In genomic region chr10:58328517-58329108, GRCm38 (mm10) we compare ENCODE assay signal across 22 mouse cellular contexts. TPM values are rescaled to one million over a fixed set of nuclear protein-coding genes. Genes with fewer than 3 reads are reported as not detected.
DNase-seq lines count a peak whose midpoint lies in the region; ATAC-seq and TF ChIP-seq lines count a peak whose summit lies in the region.
"Had no signal": no experiment of that assay in that cellular context is flagged by ENCODE, and none has a peak within 500 bp of the region (broad histone marks: within the 10 kb centered on the region; RNA-seq: fewer than 3 reads in every experiment).

No protein-coding gene starts in this region.

- TF ChIP-seq POLR2A in MEL (IDR thresholded peaks at IDR 0.05; ENCODE audit: control insufficient read depth in 1 of 2, insufficient read depth in 1 of 2, low read depth in 1 of 2, low read length in 2 of 2, poor library complexity in 1 of 2): no peak

- TF ChIP-seq EP300 in MEL (IDR thresholded peaks at IDR 0.05; ENCODE audit: low read depth in 1 of 2, low read length in 2 of 2): no peak

- TF ChIP-seq CTCF in MEL (IDR thresholded peaks at IDR 0.05 in 2 of 3, conservative IDR thresholded peaks at IDR 0.05 in 1 of 3; ENCODE audit: control insufficient read depth in 1 of 3, insufficient read depth in 1 of 3, low read depth in 2 of 3, low read length in 3 of 3, poor library complexity in 1 of 3, severe bottlenecking in 1 of 3): no peak

- WGBS in liver, embryonic 13.5 days (ENCODE audit: insufficient replicate concordance): 80% methylated on average over 8 of the region's 8 CpGs
- WGBS in liver, embryonic 11.5 days: 89% methylated on average over 8 of the region's 8 CpGs

- ATAC-seq in liver, embryonic 13.5 days (ENCODE audit: low read depth): no peak
- no peak for ATAC-seq in liver, embryonic 11.5 days (replicated peaks; ENCODE audit: low FRiP score)
- ATAC-seq in erythroblast, adult 5-6 weeks (replicated peaks; ENCODE audit: low FRiP score, poor library complexity, severe bottlenecking): no peak
- ATAC-seq: hindbrain, embryonic 16.5 days; lung, postnatal 0 days had no signal

- H3K4me3 ChIP-seq in liver, embryonic 13.5 days (replicated peaks): no peak overlapping the region
- H3K4me3 ChIP-seq in liver, embryonic 11.5 days (ENCODE audit: low read depth, low read length): no peak overlapping the region
- H3K4me3 ChIP-seq in MEL (ENCODE audit: control insufficient read depth in 1 of 2, insufficient read depth in 1 of 2, low read depth in 2 of 2, low read length in 2 of 2): no peak overlapping the region
- H3K4me3 ChIP-seq: embryonic facial prominence, embryonic 10.5 days; forebrain, embryonic 12.5 days; gastrocnemius, adult 2 months; limb, embryonic 15.5 days; neural tube, embryonic 13.5 days had no signal

- peaks cover 24% of the 10 kb centered on the region for H3K79me2 ChIP-seq in MEL (ENCODE audit: control insufficient read depth, insufficient read depth, low read length, poor library complexity)

- H3K4me1 ChIP-seq in liver, embryonic 13.5 days (replicated peaks): peaks cover 58% of the 10 kb centered on the region
- H3K4me1 ChIP-seq in liver, embryonic 11.5 days (replicated peaks; ENCODE audit: control insufficient read depth, insufficient read depth, low read length): peaks cover 20% of the 10 kb centered on the region; the same call in 1 of the 2 replicates
- H3K4me1 ChIP-seq in MEL (ENCODE audit: control insufficient read depth in 1 of 2, insufficient read depth in 2 of 2, low read length in 2 of 2): peaks cover 2 to 12% of the 10 kb centered on the region in 2 experiments; a peak in 3 of 4 replicates

- no peaks in the 10 kb centered on the region for H3K9me3 ChIP-seq in liver, embryonic 13.5 days (replicated peaks)
- H3K9me3 ChIP-seq in liver, embryonic 11.5 days (ENCODE audit: control insufficient read depth, low read length): no peaks in the 10 kb centered on the region
- no peaks in the 10 kb centered on the region for H3K9me3 ChIP-seq in MEL (replicated peaks; ENCODE audit: insufficient read depth, low read length)
- H3K9me3 ChIP-seq: embryonic facial prominence, embryonic 10.5 days; forebrain, embryonic 12.5 days; limb, embryonic 15.5 days; neural tube, embryonic 13.5 days had no signal

- DNase-seq in liver, embryonic 13.5 days: no peak
- no peak for DNase-seq in liver, embryonic 11.5 days (ENCODE audit: low spot score)
- no peak for DNase-seq in MEL (ENCODE audit: low read depth, low spot score)
- DNase-seq in kidney, adult 9 months: peak; percentile 78
- peak; percentile 38 to 68 for DNase-seq in kidney, postnatal 4 days
- DNase-seq in gastrocnemius, postnatal 25 days: no peak
- no peak for DNase-seq in left cerebral cortex, adult 9 months (ENCODE audit: low spot score in 2 of 2)
- DNase-seq: adrenal gland, postnatal 36 days; cerebellum, adult 18-20 months; cerebellum, postnatal 36 days; gastrocnemius, adult 2 months; heart, adult 18-20 months; heart, postnatal 36 days; midbrain, embryonic 14.5 days; thymus, postnatal 25 days had no signal

- no peak overlapping the region for H3K27ac ChIP-seq in liver, embryonic 13.5 days
- H3K27ac ChIP-seq in liver, embryonic 11.5 days (ENCODE audit: low read depth, low read length): no peak overlapping the region
- H3K27ac ChIP-seq in MEL (ENCODE audit: control insufficient read depth, low read depth, low read length): no peak overlapping the region
- H3K27ac ChIP-seq: embryonic facial prominence, embryonic 10.5 days; forebrain, embryonic 12.5 days; gastrocnemius, adult 2 months; limb, embryonic 15.5 days; neural tube, embryonic 13.5 days had no signal

- no peaks in the 10 kb centered on the region for H3K27me3 ChIP-seq in liver, embryonic 13.5 days
- H3K27me3 ChIP-seq in liver, embryonic 11.5 days (replicated peaks; ENCODE audit: control insufficient read depth, insufficient read depth, low read length): no peaks in the 10 kb centered on the region
- no peaks in the 10 kb centered on the region for H3K27me3 ChIP-seq in MEL (ENCODE audit: control insufficient read depth in 1 of 2, insufficient read depth in 2 of 2, low read length in 2 of 2)
- H3K27me3 ChIP-seq: forebrain, embryonic 12.5 days; limb, embryonic 15.5 days; neural tube, embryonic 13.5 days had no signal

- H3K4me2 ChIP-seq in liver, embryonic 13.5 days: no peak overlapping the region
- H3K4me2 ChIP-seq in liver, embryonic 11.5 days: no peak overlapping the region
- H3K4me2 ChIP-seq: forebrain, embryonic 12.5 days; limb, embryonic 15.5 days; neural tube, embryonic 13.5 days had no signal

- no peaks in the 10 kb centered on the region for H3K36me3 ChIP-seq in liver, embryonic 13.5 days
- H3K36me3 ChIP-seq in liver, embryonic 11.5 days (ENCODE audit: control insufficient read depth, insufficient read depth, low read length): no peaks in the 10 kb centered on the region
- peaks cover 0 to 6% of the 10 kb centered on the region in 2 experiments; a peak in 2 of 4 replicates for H3K36me3 ChIP-seq in MEL (ENCODE audit: control insufficient read depth in 1 of 2, insufficient read depth in 2 of 2, low read length in 2 of 2)
- H3K36me3 ChIP-seq: forebrain, embryonic 12.5 days; limb, embryonic 15.5 days; neural tube, embryonic 13.5 days had no signal

- TF ChIP-seq RAD21 in MEL (IDR thresholded peaks at IDR 0.05; ENCODE audit: low read depth, low read length): no peak

- H3K9ac ChIP-seq in liver, embryonic 13.5 days: 0 out of 2 replicates have a peak overlapping the region, but pooled peaks have one; percentile 13
- H3K9ac ChIP-seq in liver, embryonic 11.5 days (ENCODE audit: low read depth, low read length): no peak overlapping the region
- H3K9ac ChIP-seq in MEL (ENCODE audit: control insufficient read depth, low read depth, low read length, poor library complexity, severe bottlenecking): no peak overlapping the region
- H3K9ac ChIP-seq: forebrain, embryonic 12.5 days; limb, embryonic 15.5 days; neural tube, embryonic 13.5 days had no signal

TF ChIP-seq in MEL, 35 proteins besides CTCF, POLR2A, EP300 and RAD21:
- no peak for TF ChIP-seq ZKSCAN1 (IDR thresholded peaks at IDR 0.05; ENCODE audit: low read depth, low read length)
- no peak for TF ChIP-seq POLR2AphosphoS5 (IDR thresholded peaks at IDR 0.05; ENCODE audit: borderline replicate concordance, low read depth, low read length)
- no peak for TF ChIP-seq KAT2A (conservative IDR thresholded peaks at IDR 0.05; ENCODE audit: low read depth, low read length)
- TF ChIP-seq USF1 (IDR thresholded peaks at IDR 0.05; ENCODE audit: low read depth, low read length): no peak
- TF ChIP-seq TCF12 (IDR thresholded peaks at IDR 0.05; ENCODE audit: low read depth, low read length): no peak
- TF ChIP-seq E2F4 (IDR thresholded peaks at IDR 0.05; ENCODE audit: borderline replicate concordance, low read depth, low read length): no peak
- no peak for TF ChIP-seq ZC3H11A (IDR thresholded peaks at IDR 0.05; ENCODE audit: low read depth, low read length)
- TF ChIP-seq ZNF384 (IDR thresholded peaks at IDR 0.05; ENCODE audit: low read depth, low read length): peak; percentile 49; the same call in 1 of the 2 replicates

RNA-seq across cellular contexts. Expression of gene Lims1, which starts 5.3 kb away (rescaled TPM):
- 107 and 118 TPM in 2 replicates for polyA plus RNA-seq in liver, embryonic 13.5 days (2015; fragmentation: Nextera tagmentation; extraction: Ambion mirVana)
- polyA plus RNA-seq in liver, embryonic 11.5 days (2014; fragmentation: Nextera tagmentation; extraction: Ambion mirVana): 110 and 131 TPM in 2 replicates
- 28.5 and 32.4 TPM in 2 replicates for total RNA-seq in MEL (2012; rRNA removed)
- polyA plus RNA-seq in MEL (2012; ENCODE audit: insufficient read depth in 1 of 2, insufficient read length in 2 of 2, low read depth in 1 of 2, low replicate concordance in 2 of 2, missing spikeins in 1 of 2): 10 to 100 TPM in 1 of 2 experiments, not detected in 1; 24.9 TPM
- 10 to 100 TPM; 37.5 to 41.0 TPM for total RNA-seq in gastrocnemius, postnatal 25 days (2021)
- 54.8 and 59.8 TPM in 2 replicates for total RNA-seq in erythroblast, adult 5-6 weeks (2015; ENCODE audit: low replicate concordance)
- 29.2 and 32.8 TPM in 2 replicates for total RNA-seq in erythroblast, adult 5-6 weeks (2017; ENCODE audit: low replicate concordance)

Comparison
In these comparisons a context has a peak if more than half of its experiments do, and no peak if none do; other contexts are left out.
1. DNase-seq: peak in kidney, adult 9 months (single experiment) and kidney, postnatal 4 days (2 of 2); none in liver, embryonic 13.5 days (single experiment), liver, embryonic 11.5 days (single experiment), MEL (single experiment), gastrocnemius, postnatal 25 days (single experiment) and left cerebral cortex, adult 9 months (0 of 2).